Mouse (Mus musculus) liver, embryonic 16.5 days (tissue): Measurements from ENCODE around the gene Plppr1. TPM values are rescaled to one million over a fixed set of nuclear protein-coding genes. Genes with fewer than 3 reads are reported as not detected.

Experiments
- ATAC-seq: fragments of 200-750 bp; cut with Nextera tagmentation; 2 replicates; pipeline ENCODE4 v1.8.0; 2017; ENCODE audit warnings: low read depth, mild to moderate bottlenecking, moderate number of reproducible peaks, moderate library complexity
- H3K27ac ChIP-seq: fragments of 300-500 bp; sonication (generic); 2 replicates; pipeline ENCODE4 v1.5.1; 2014; ENCODE audit warnings: mild to moderate bottlenecking, low read length
- H3K27me3 ChIP-seq: fragments of 300-500 bp; sonication (generic); 2 replicates; pipeline ENCODE4 v1.6.1; 2014; ENCODE audit warnings: low read depth, low read length, mixed read lengths; ENCODE audit not compliant: control insufficient read depth, insufficient read depth
- H3K36me3 ChIP-seq: fragments of 300-500 bp; sonication (generic); 2 replicates; pipeline ENCODE4 v1.6.1; 2014; ENCODE audit warnings: mild to moderate bottlenecking; ENCODE audit not compliant: control insufficient read depth, insufficient read depth
- H3K4me1 ChIP-seq: fragments of 300-500 bp; sonication (generic); 2 replicates; pipeline ENCODE4 v1.6.1; 2014; ENCODE audit warnings: low read depth, low read length, mixed read lengths; ENCODE audit not compliant: control insufficient read depth
- H3K4me2 ChIP-seq: fragments of 300-500 bp; sonication (generic); 2 replicates; pipeline ENCODE4 v1.6.1; 2014; ENCODE audit warnings: low read depth, low read length, mixed read lengths
- H3K4me3 ChIP-seq: fragments of 300-500 bp; sonication (generic); 2 replicates; pipeline ENCODE4 v1.5.1; 2014; ENCODE audit warnings: low read depth, mild to moderate bottlenecking, low read length
- H3K9ac ChIP-seq: fragments of 300-500 bp; sonication (generic); 2 replicates; pipeline ENCODE4 v1.6.1; 2014; ENCODE audit warnings: low read depth, low read length
- H3K9me3 ChIP-seq: fragments of 300-500 bp; sonication (generic); replicated peaks from 2 replicates; pipeline ENCODE4 v1.6.1; 2016; ENCODE audit warnings: low read length; ENCODE audit not compliant: control insufficient read depth
- WGBS: fragments of 180-500 bp; shearing (Covaris S2); extraction: QIAGEN DNeasy Blood & Tissue Kit; methylation state at CpG from one replicate; pipeline ENCODE4 v1.1.7; 2014; ENCODE audit not compliant: insufficient replicate concordance; 5-methylcytosine and 5-hydroxymethylcytosine counted together
- polyA plus RNA-seq: library from polyadenylated mRNA; unstranded; fragments of >200 nt; fragmentation: Nextera tagmentation; extraction: Ambion mirVana; gene quantifications from 2 replicates; pipeline ENCODE4 v1.2.1, GENCODE M21; 2015

The Plppr1 gene
- polyA plus RNA-seq, 1 experiment from 2014 or later, result 0.96 TPM

DNA sequence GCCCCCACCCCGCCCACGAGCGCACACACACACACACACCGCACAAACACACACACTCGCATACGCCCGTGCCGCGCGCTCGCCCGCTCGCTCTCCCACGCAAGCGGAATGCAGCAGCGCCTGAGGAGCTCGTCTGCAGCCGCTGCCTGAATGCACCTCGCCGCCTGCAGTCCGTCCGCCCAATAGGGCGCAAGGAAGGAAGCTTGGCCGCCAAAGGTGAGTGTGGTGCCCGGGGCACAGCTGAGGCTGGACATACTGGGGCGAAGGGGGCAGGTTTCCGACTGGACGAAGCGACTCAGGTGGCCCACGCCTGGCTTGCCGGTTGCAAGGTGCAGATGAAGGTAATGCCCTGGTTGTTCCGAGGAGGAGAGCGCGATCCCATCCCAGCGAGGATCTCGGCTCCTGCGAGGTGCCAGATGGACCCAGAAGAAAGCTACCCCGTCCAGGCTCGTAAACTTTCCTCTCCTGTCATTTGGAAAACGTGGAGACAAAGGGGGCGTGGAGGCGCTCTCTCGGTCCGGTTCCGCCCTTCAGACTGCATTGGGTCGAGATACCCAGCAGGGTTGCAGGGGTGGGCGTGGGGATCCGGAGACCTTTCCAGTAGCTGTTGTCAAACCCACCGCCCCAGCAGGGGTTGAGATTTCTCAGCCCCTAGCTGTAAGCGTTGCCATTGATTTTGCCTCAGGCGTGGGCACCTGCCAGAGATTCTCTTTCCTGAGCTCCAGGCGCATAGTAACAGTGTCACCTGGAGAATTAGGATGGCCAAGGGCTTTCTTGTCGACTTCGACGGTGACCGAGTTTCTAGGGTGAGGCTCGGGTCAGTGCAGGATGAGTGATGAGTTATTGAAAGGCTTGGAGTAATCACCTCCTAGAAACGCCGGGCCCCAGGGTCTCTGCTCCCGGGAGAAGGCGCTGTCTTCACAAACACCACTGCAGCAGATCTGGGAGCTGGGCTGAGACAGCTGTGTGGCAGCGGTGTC, 619 bp downstream of the Plppr1 start:
- Histone ChIP-seq H3K4me1 (no peaks in the 10 kb centered on the region), H3K27me3 (peaks cover 17% of the 10 kb centered on the region), H3K9ac (no peak overlapping the region), H3K4me3 (peak overlapping the region; percentile 47), H3K36me3 (no peaks in the 10 kb centered on the region), H3K9me3 (no peaks in the 10 kb centered on the region), H3K4me2 (peak overlapping the region; percentile 66), H3K27ac (no peak overlapping the region)
- no peak for ATAC-seq
- WGBS, result 1% methylated on average over 62 of the region's 62 CpGs

DNA sequence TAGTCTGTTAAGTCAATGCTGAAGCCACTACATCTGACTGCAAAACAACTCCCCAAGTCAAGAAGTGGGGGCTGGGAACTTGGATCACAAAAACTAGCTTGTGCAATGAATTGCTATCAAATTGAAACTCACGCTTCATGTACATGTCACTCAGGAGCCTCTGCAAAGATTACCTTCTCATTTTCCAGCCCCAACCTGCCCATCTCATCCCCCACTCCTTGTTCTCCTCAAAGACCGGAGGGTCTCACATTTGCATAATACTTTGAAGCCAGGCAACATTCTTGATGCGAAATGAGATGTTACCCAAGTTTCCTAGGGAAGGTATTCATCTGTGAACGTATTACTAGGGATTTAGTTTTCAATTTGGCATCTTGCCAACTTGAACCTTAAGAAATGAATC, 10.4 kb downstream of the Plppr1 start:
- WGBS, result 57% methylated on average over 4 of the region's 4 CpGs
- H3K4me2 ChIP-seq, result no peak overlapping the region
- no peak for ATAC-seq
- no peak overlapping the region for H3K9ac ChIP-seq
- H3K4me1 ChIP-seq, result no peaks in the 10 kb centered on the region
- H3K27me3 ChIP-seq, result no peaks in the 10 kb centered on the region
- no peak overlapping the region for H3K4me3 ChIP-seq
- no peaks in the 10 kb centered on the region for H3K9me3 ChIP-seq
- no peak overlapping the region for H3K27ac ChIP-seq
- H3K36me3 ChIP-seq, result no peaks in the 10 kb centered on the region

GRCm38 (mm10) chr4:49072886-49073285, 13.8 kb downstream of the Plppr1 start:
- no peak overlapping the region for H3K27ac ChIP-seq
- no peak overlapping the region for H3K4me3 ChIP-seq
- WGBS, result 65% methylated on average over 4 of the region's 4 CpGs
- H3K4me2 ChIP-seq, result no peak overlapping the region
- no peak overlapping the region for H3K9ac ChIP-seq
- no peaks in the 10 kb centered on the region for H3K27me3 ChIP-seq
- H3K36me3 ChIP-seq, result no peaks in the 10 kb centered on the region
- ATAC-seq, result no peak
- no peaks in the 10 kb centered on the region for H3K9me3 ChIP-seq
- no peaks in the 10 kb centered on the region for H3K4me1 ChIP-seq

DNA sequence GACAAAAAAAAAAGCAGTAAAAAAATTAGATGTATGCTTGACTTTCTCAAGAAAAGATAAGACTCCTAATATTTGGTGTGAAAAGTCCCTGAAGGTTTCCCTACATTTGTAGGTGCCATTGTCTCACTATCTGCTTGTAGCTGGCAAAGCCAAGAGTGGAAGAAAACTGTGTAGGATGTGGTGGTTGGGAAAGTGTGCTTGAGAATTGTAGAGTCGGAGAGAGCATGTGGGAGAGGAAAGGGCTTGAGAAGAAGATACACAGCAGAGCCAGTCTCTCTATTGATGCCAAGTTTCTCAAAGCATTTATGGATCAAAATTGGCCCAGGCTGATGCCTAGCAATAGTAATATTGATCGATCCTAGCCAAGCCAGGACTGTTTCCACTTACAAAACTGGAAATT, 16.8 kb downstream of the Plppr1 start:
- Histone ChIP-seq H3K4me2 (no peak overlapping the region), H3K4me3 (no peak overlapping the region), H3K9ac (no peak overlapping the region), H3K9me3 (no peaks in the 10 kb centered on the region), H3K27me3 (no peaks in the 10 kb centered on the region), H3K36me3 (no peaks in the 10 kb centered on the region), H3K27ac (no peak overlapping the region), H3K4me1 (no peaks in the 10 kb centered on the region)
- no peak for ATAC-seq
- WGBS, result 49% methylated on average over 2 of the region's 2 CpGs

DNA sequence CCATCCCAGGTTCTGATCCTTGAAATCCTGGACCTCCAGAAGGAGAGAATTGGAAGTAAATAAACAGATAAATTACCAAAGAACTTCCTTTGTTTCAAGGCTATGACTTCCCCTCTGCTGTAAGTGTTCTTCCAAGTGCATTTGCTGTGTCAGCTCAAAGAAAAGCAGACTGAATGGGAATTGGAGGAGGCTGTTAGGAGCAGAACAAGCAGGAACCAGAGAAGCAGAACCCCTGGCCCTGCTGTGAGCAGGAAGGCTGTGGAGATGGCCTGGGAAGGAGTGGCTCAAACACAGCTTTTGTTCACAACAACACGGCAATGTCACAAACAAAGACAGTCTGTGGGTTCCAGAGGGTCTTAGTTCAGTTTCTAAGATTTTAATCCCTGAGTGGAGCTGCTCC, 20.3 kb downstream of the Plppr1 start:
- Histone ChIP-seq H3K9me3 (no peaks in the 10 kb centered on the region), H3K27ac (no peak overlapping the region), H3K4me2 (no peak overlapping the region), H3K9ac (no peak overlapping the region), H3K4me3 (no peak overlapping the region), H3K36me3 (no peaks in the 10 kb centered on the region), H3K27me3 (no peaks in the 10 kb centered on the region), H3K4me1 (no peaks in the 10 kb centered on the region)
- no peak for ATAC-seq
- 39% methylated on average over 1 of the region's 1 CpGs for WGBS

DNA sequence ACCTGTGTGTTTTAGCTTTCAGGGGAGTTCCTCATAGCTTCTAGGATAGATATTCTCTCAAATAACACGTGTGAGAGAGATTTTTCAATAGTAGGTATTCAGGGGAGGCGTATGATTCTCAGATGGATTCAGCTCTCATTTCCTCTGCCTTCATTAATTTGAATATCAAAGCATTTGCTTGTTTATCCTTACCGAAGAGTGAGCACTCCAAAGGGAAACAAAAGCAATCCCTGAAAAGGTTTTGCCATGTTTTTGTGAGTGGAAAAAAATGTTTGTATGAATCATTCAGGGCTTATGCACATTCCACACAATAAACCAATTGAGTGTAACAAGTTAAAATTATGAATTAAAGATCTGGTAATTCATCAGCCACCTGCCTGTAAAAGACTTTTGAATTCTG, 29.1 kb downstream of the Plppr1 start:
- no peak overlapping the region for H3K27ac ChIP-seq
- no peaks in the 10 kb centered on the region for H3K27me3 ChIP-seq
- ATAC-seq, result no peak
- H3K4me1 ChIP-seq, result no peaks in the 10 kb centered on the region
- H3K9me3 ChIP-seq, result no peaks in the 10 kb centered on the region
- no peaks in the 10 kb centered on the region for H3K36me3 ChIP-seq
- H3K4me3 ChIP-seq, result no peak overlapping the region
- 45% methylated on average over 3 of the region's 3 CpGs for WGBS
- H3K4me2 ChIP-seq, result no peak overlapping the region
- H3K9ac ChIP-seq, result no peak overlapping the region

- WGBS, result 70% methylated on average over 1 of the region's 1 CpGs
- H3K4me2 ChIP-seq, result no peak overlapping the region
- no peak for ATAC-seq
- H3K27ac ChIP-seq, result no peak overlapping the region
- no peaks in the 10 kb centered on the region for H3K27me3 ChIP-seq
- H3K36me3 ChIP-seq, result no peaks in the 10 kb centered on the region
- no peaks in the 10 kb centered on the region for H3K9me3 ChIP-seq
- H3K9ac ChIP-seq, result no peak overlapping the region
- no peak overlapping the region for H3K4me3 ChIP-seq
- no peaks in the 10 kb centered on the region for H3K4me1 ChIP-seq
Measured at GRCm38 (mm10) chr4:49090461-49090860, 31.4 kb downstream of the Plppr1 start.

DNA sequence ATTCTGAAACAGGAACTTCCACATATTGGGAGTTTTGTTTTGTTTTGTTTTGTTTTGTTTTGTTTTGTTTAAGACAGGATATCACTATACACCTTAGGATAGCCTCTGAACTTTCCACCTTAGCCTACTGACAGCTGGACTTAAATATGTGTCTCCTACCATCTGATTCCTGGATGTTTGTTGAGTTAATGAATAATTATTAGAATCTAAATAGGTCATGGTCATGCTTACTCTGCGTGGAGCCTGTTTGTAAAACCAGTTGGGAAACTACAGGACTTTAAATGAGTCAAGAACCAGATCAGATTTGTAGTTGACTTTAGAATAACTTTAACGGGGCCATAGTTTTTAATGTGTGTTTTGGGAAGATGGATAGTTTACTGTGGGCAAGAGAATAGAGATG, 40.4 kb downstream of the Plppr1 start:
- Histone ChIP-seq H3K9ac (no peak overlapping the region), H3K36me3 (no peaks in the 10 kb centered on the region), H3K4me2 (no peak overlapping the region), H3K27ac (no peak overlapping the region), H3K4me3 (no peak overlapping the region), H3K27me3 (no peaks in the 10 kb centered on the region), H3K9me3 (no peaks in the 10 kb centered on the region), H3K4me1 (no peaks in the 10 kb centered on the region)
- ATAC-seq, result no peak
- WGBS, result 46% methylated on average over 2 of the region's 2 CpGs

- H3K36me3 ChIP-seq, result no peaks in the 10 kb centered on the region
- no peak overlapping the region for H3K4me3 ChIP-seq
- no peak overlapping the region for H3K4me2 ChIP-seq
- no peaks in the 10 kb centered on the region for H3K9me3 ChIP-seq
- H3K27me3 ChIP-seq, result no peaks in the 10 kb centered on the region
- H3K27ac ChIP-seq, result no peak overlapping the region
- no peak overlapping the region for H3K9ac ChIP-seq
- WGBS, result 53% methylated on average over 7 of the region's 7 CpGs
- H3K4me1 ChIP-seq, result no peaks in the 10 kb centered on the region
- no peak for ATAC-seq
Measured at GRCm38 (mm10) chr4:49101934-49102768, 43.1 kb downstream of the Plppr1 start.
